Mouse (Mus musculus): ENCODE results near the gene Heatr6. TPM values are rescaled to one million over a fixed set of nuclear protein-coding genes. Genes with fewer than 3 reads are reported as not detected.
A peak's percentile ranks its signal among the peaks of the same experiment; 100 is the strongest.

The Heatr6 gene
- total RNA-seq, 1 experiment = 16.7 TPM

GRCm38 (mm10) chr11:83810441-83810840 is 56.9 kb downstream of the Heatr6 start:
- H3K4me3 ChIP-seq (ENCODE audit: insufficient read depth in 1 of 2, low read depth in 1 of 2, low read length in 2 of 2, poor library complexity in 1 of 2, severe bottlenecking in 1 of 2) = no peak overlapping the region
- TF ChIP-seq ZNF384 (IDR thresholded peaks at IDR 0.05; ENCODE audit: low read depth, low read length) = no peak
- TF ChIP-seq HCFC1 (IDR thresholded peaks at IDR 0.05; ENCODE audit: borderline replicate concordance, insufficient read depth, low read length) = no peak
- no peak for TF ChIP-seq ZC3H11A (IDR thresholded peaks at IDR 0.05; ENCODE audit: borderline replicate concordance, low read depth, low read length)
- no peak for TF ChIP-seq MAFK (IDR thresholded peaks at IDR 0.05; ENCODE audit: insufficient read depth, low read depth, low read length)
- TF ChIP-seq CHD2 (IDR thresholded peaks at IDR 0.05; ENCODE audit: low read depth, low read length) = no peak
- H3K27ac ChIP-seq (ENCODE audit: insufficient read depth, low read depth, low read length, poor library complexity, severe bottlenecking) = no peak overlapping the region
- H3K36me3 ChIP-seq (ENCODE audit: control insufficient read depth, insufficient read depth, low read length, poor library complexity, severe bottlenecking) = no peaks in the 10 kb centered on the region
- peaks cover 0 to 8% of the 10 kb centered on the region in 2 experiments; a peak in 1 of 4 replicates for H3K4me1 ChIP-seq (ENCODE audit: control insufficient read depth in 2 of 2, insufficient read depth in 2 of 2, low read length in 2 of 2, poor library complexity in 1 of 2)
- in situ Hi-C loops (cut with MboI; ENCODE audit: low sequenced_read_pairs in 2 of 2, unreplicated experiment in 2 of 2) = loop anchor here in 1 of 2 experiments (10.0 kb wide), 1 partner anchor 114 kb away; no protein-coding TSS in a partner anchor
- no peak overlapping the region for H3K9ac ChIP-seq (ENCODE audit: insufficient read depth, low read depth, low read length, poor library complexity, severe bottlenecking)
- no peak for DNase-seq (ENCODE audit: low read depth, low spot score)
- no peaks in the 10 kb centered on the region for H3K9me3 ChIP-seq (ENCODE audit: control insufficient read depth, insufficient read depth, low read depth, low read length)

GRCm38 (mm10) chr11:83815191-83815590 is 61.7 kb downstream of the Heatr6 start:
- H3K4me1 ChIP-seq (ENCODE audit: control insufficient read depth in 2 of 2, insufficient read depth in 2 of 2, low read length in 2 of 2, poor library complexity in 1 of 2) = peaks cover 0 to 8% of the 10 kb centered on the region in 2 experiments; a peak in 1 of 4 replicates
- TF ChIP-seq CHD2 (IDR thresholded peaks at IDR 0.05; ENCODE audit: low read depth, low read length) (no peak), MAFK (IDR thresholded peaks at IDR 0.05; ENCODE audit: insufficient read depth, low read depth, low read length) (no peak), ZNF384 (IDR thresholded peaks at IDR 0.05; ENCODE audit: low read depth, low read length) (no peak), ZC3H11A (IDR thresholded peaks at IDR 0.05; ENCODE audit: borderline replicate concordance, low read depth, low read length) (no peak), HCFC1 (IDR thresholded peaks at IDR 0.05; ENCODE audit: borderline replicate concordance, insufficient read depth, low read length) (no peak)
- DNase-seq (ENCODE audit: low read depth, low spot score) = no peak

GRCm38 (mm10) chr11:83815628-83816027 is 62.1 kb downstream of the Heatr6 start:
- no peak overlapping the region for H3K4me3 ChIP-seq (ENCODE audit: insufficient read depth in 1 of 2, low read depth in 1 of 2, low read length in 2 of 2, poor library complexity in 1 of 2, severe bottlenecking in 1 of 2)
- H3K27ac ChIP-seq (ENCODE audit: insufficient read depth, low read depth, low read length, poor library complexity, severe bottlenecking) = no peak overlapping the region
- in situ Hi-C loops (cut with MboI; ENCODE audit: low sequenced_read_pairs in 2 of 2, unreplicated experiment in 2 of 2) = loop anchor here in 1 of 2 experiments (10.0 kb wide), 1 partner anchor 109 kb away; no protein-coding TSS in a partner anchor
- H3K9me3 ChIP-seq (ENCODE audit: control insufficient read depth, insufficient read depth, low read depth, low read length) = no peaks in the 10 kb centered on the region
- no peaks in the 10 kb centered on the region for H3K36me3 ChIP-seq (ENCODE audit: control insufficient read depth, insufficient read depth, low read length, poor library complexity, severe bottlenecking)
- no peak overlapping the region for H3K9ac ChIP-seq (ENCODE audit: insufficient read depth, low read depth, low read length, poor library complexity, severe bottlenecking)
- peaks cover 0 to 5% of the 10 kb centered on the region in 2 experiments; a peak in 1 of 4 replicates for H3K4me1 ChIP-seq (ENCODE audit: control insufficient read depth in 2 of 2, insufficient read depth in 2 of 2, low read length in 2 of 2, poor library complexity in 1 of 2)
- peak; percentile 69 for DNase-seq (ENCODE audit: low read depth, low spot score)
- TF ChIP-seq ZC3H11A (IDR thresholded peaks at IDR 0.05; ENCODE audit: borderline replicate concordance, low read depth, low read length) (peak; percentile 36; the same call in 1 of the 2 replicates), HCFC1 (IDR thresholded peaks at IDR 0.05; ENCODE audit: borderline replicate concordance, insufficient read depth, low read length) (no peak), CHD2 (IDR thresholded peaks at IDR 0.05; ENCODE audit: low read depth, low read length) (no peak), ZNF384 (IDR thresholded peaks at IDR 0.05; ENCODE audit: low read depth, low read length) (peak; percentile 81)

More at GRCm38 (mm10) chr11:83815191-83815590, 61.7 kb downstream of the Heatr6 start:
- in situ Hi-C loops (cut with MboI; ENCODE audit: low sequenced_read_pairs in 2 of 2, unreplicated experiment in 2 of 2) = loop anchor here in 1 of 2 experiments (10.0 kb wide), 1 partner anchor 110 kb away; no protein-coding TSS in a partner anchor
- Histone ChIP-seq H3K4me3 (ENCODE audit: insufficient read depth in 1 of 2, low read depth in 1 of 2, low read length in 2 of 2, poor library complexity in 1 of 2, severe bottlenecking in 1 of 2) (no peak overlapping the region), H3K36me3 (ENCODE audit: control insufficient read depth, insufficient read depth, low read length, poor library complexity, severe bottlenecking) (no peaks in the 10 kb centered on the region), H3K9me3 (ENCODE audit: control insufficient read depth, insufficient read depth, low read depth, low read length) (no peaks in the 10 kb centered on the region), H3K27ac (ENCODE audit: insufficient read depth, low read depth, low read length, poor library complexity, severe bottlenecking) (no peak overlapping the region), H3K9ac (ENCODE audit: insufficient read depth, low read depth, low read length, poor library complexity, severe bottlenecking) (no peak overlapping the region)

- DNase-seq (ENCODE audit: low read depth, low spot score) = no peak
- H3K9ac ChIP-seq (ENCODE audit: insufficient read depth, low read depth, low read length, poor library complexity, severe bottlenecking) = no peak overlapping the region
- peaks cover 0 to 5% of the 10 kb centered on the region in 2 experiments; a peak in 1 of 4 replicates for H3K4me1 ChIP-seq (ENCODE audit: control insufficient read depth in 2 of 2, insufficient read depth in 2 of 2, low read length in 2 of 2, poor library complexity in 1 of 2)
- in situ Hi-C loops (cut with MboI; ENCODE audit: low sequenced_read_pairs in 2 of 2, unreplicated experiment in 2 of 2) = loop anchor here in 1 of 2 experiments (10.0 kb wide), 1 partner anchor 108 kb away; no protein-coding TSS in a partner anchor
- no peak overlapping the region for H3K27ac ChIP-seq (ENCODE audit: insufficient read depth, low read depth, low read length, poor library complexity, severe bottlenecking)
- no peak for TF ChIP-seq ZNF384 (IDR thresholded peaks at IDR 0.05; ENCODE audit: low read depth, low read length)
- TF ChIP-seq HCFC1 (IDR thresholded peaks at IDR 0.05; ENCODE audit: borderline replicate concordance, insufficient read depth, low read length) = no peak
- no peak for TF ChIP-seq ZC3H11A (IDR thresholded peaks at IDR 0.05; ENCODE audit: borderline replicate concordance, low read depth, low read length)
- TF ChIP-seq MAFK (IDR thresholded peaks at IDR 0.05; ENCODE audit: insufficient read depth, low read depth, low read length) = no peak
- H3K4me3 ChIP-seq (ENCODE audit: insufficient read depth in 1 of 2, low read depth in 1 of 2, low read length in 2 of 2, poor library complexity in 1 of 2, severe bottlenecking in 1 of 2) = no peak overlapping the region
- no peaks in the 10 kb centered on the region for H3K9me3 ChIP-seq (ENCODE audit: control insufficient read depth, insufficient read depth, low read depth, low read length)
- H3K36me3 ChIP-seq (ENCODE audit: control insufficient read depth, insufficient read depth, low read length, poor library complexity, severe bottlenecking) = no peaks in the 10 kb centered on the region
Observed at GRCm38 (mm10) chr11:83817048-83817447, 63.6 kb downstream of the Heatr6 start.

Measured in ES-E14 (cell line).